Mouse (Mus musculus): Measurements from ENCODE around the gene Wdr82. TPM values are rescaled to one million over a fixed set of nuclear protein-coding genes. Genes with fewer than 3 reads are reported as not detected.

Wdr82 gene
- polyA plus RNA-seq, 1 experiment from 2014 or later: 25.2 TPM

DNA sequence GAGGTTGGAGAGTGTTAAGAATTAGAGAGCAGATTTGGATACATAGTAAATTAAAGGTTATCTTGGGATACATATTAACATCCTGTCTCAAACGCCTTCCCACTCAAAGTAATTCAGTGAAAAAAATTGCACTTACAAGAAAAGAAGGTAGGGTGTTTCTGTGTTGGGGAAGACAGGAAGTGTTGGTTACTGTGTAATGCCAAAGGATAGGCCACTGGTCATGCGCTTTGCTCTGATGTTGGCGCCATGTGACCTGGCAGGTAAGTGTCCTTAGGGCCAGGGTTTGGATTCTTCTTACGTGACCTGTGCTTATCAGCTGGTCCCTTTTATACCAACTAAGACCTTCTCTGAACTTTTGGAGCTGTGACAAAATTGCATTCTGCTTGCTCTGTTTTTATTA lies 11.4 kb downstream of the Wdr82 start:
- peaks cover 31% of the 10 kb centered on the region for H3K36me3 ChIP-seq (ENCODE audit: control insufficient read depth, insufficient read depth, low read length)
- no peak for ATAC-seq (ENCODE audit: insufficient read depth, low FRiP score, low TSS enrichment)

DNA sequence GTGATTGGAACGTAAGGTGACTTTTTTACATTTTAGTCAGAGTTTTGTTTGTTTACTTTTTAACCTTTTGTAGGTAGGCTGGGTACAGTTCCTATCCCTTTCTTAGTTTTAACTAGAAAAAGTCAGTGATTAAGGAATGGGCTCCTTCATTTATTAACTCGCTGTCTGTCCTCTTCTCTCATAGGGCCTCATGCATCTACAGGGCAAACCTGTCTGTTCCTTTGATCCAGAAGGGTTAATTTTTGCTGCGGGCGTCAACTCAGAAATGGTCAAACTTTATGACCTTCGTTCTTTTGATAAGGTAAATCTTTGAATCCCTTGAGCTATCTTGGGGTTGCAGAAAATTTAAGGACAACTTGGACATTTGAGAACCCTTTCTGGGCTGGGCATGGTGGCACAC lies 13.3 kb downstream of the Wdr82 start:
- Histone ChIP-seq H3K27me3 (ENCODE audit: control insufficient read depth, insufficient read depth, low read length) (no peaks in the 10 kb centered on the region), H3K9me3 (ENCODE audit: control insufficient read depth, low read length) (no peaks in the 10 kb centered on the region), H3K4me1 (ENCODE audit: control insufficient read depth, insufficient read depth, low read length) (no peaks in the 10 kb centered on the region), H3K9ac (ENCODE audit: low read length) (no peak overlapping the region), H3K4me2 (ENCODE audit: low read depth) (no peak overlapping the region), H3K27ac (ENCODE audit: low read depth, low read length) (no peak overlapping the region), H3K36me3 (ENCODE audit: control insufficient read depth, insufficient read depth, low read length) (peaks cover 34% of the 10 kb centered on the region), H3K4me3 (ENCODE audit: low read depth, low read length) (no peak overlapping the region)
- no peak for ATAC-seq (ENCODE audit: insufficient read depth, low FRiP score, low TSS enrichment)
- DNase-seq (ENCODE audit: low spot score): no peak
- WGBS: 90% methylated on average over 5 of the region's 5 CpGs

More for the DNA sequence above, 11.4 kb downstream of the Wdr82 start:
- Histone ChIP-seq H3K4me1 (ENCODE audit: control insufficient read depth, insufficient read depth, low read length) (no peaks in the 10 kb centered on the region), H3K9me3 (ENCODE audit: control insufficient read depth, low read length) (no peaks in the 10 kb centered on the region), H3K27ac (ENCODE audit: low read depth, low read length) (no peak overlapping the region), H3K27me3 (ENCODE audit: control insufficient read depth, insufficient read depth, low read length) (no peaks in the 10 kb centered on the region), H3K9ac (ENCODE audit: low read length) (no peak overlapping the region), H3K4me3 (ENCODE audit: low read depth, low read length) (no peak overlapping the region), H3K4me2 (ENCODE audit: low read depth) (no peak overlapping the region)
- 95% methylated on average over 4 of the region's 4 CpGs for WGBS
- no peak for DNase-seq (ENCODE audit: low spot score)

DNA sequence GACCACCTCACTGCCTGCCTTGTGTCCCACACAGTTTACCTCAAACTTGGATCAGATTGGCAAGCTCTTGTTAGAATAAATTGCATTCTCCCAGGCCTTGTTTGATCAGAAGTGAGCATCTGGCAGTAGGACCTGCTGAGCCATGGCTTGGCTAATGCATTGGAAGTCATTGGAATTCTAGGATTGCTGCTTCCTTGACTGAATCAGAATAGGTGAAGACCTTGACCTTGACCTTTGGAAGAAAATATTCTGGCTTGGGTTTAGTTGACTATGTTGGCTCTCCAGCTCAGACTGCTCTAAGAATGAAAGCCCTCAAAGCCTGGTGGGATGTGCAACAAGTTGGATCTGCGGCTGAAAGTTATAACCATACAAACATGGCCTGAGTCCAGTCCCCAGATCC lies 20.6 kb downstream of the Wdr82 start:
- Histone ChIP-seq H3K9ac (ENCODE audit: low read length) (no peak overlapping the region), H3K4me2 (ENCODE audit: low read depth) (no peak overlapping the region), H3K4me1 (ENCODE audit: control insufficient read depth, insufficient read depth, low read length) (no peaks in the 10 kb centered on the region), H3K27me3 (ENCODE audit: control insufficient read depth, insufficient read depth, low read length) (no peaks in the 10 kb centered on the region), H3K36me3 (ENCODE audit: control insufficient read depth, insufficient read depth, low read length) (peaks cover 27% of the 10 kb centered on the region), H3K4me3 (ENCODE audit: low read depth, low read length) (no peak overlapping the region), H3K27ac (ENCODE audit: low read depth, low read length) (no peak overlapping the region), H3K9me3 (ENCODE audit: control insufficient read depth, low read length) (no peaks in the 10 kb centered on the region)
- WGBS: 100% methylated on average over 1 of the region's 1 CpGs
- no peak for ATAC-seq (ENCODE audit: insufficient read depth, low FRiP score, low TSS enrichment)
- no peak for DNase-seq (ENCODE audit: low spot score)

DNA sequence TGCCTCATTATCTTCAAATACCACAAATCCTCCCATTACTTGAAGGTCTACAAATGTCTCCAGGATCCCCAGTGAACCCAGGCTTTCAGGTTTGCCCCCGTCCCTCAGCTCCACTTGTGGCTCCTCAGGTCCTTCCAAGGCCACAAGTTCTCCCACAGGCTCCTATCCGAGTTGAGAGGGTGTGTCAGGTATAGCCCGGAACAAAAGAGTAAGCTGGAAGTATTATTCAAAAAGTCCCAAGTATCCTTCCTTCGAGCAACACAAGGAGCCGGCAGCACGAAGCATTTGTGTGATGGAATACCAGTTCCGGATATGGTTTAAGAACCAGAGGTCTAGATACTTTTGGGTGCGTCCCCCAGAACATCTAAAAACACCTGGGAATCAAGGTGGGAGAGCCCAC lies 21.3 kb downstream of the Wdr82 start:
- Histone ChIP-seq H3K9ac (ENCODE audit: low read length) (no peak overlapping the region), H3K4me3 (ENCODE audit: low read depth, low read length) (no peak overlapping the region), H3K4me1 (ENCODE audit: control insufficient read depth, insufficient read depth, low read length) (no peaks in the 10 kb centered on the region), H3K4me2 (ENCODE audit: low read depth) (no peak overlapping the region), H3K9me3 (ENCODE audit: control insufficient read depth, low read length) (no peaks in the 10 kb centered on the region), H3K36me3 (ENCODE audit: control insufficient read depth, insufficient read depth, low read length) (peaks cover 24% of the 10 kb centered on the region), H3K27ac (ENCODE audit: low read depth, low read length) (no peak overlapping the region), H3K27me3 (ENCODE audit: control insufficient read depth, insufficient read depth, low read length) (no peaks in the 10 kb centered on the region)
- DNase-seq (ENCODE audit: low spot score) (no peak), ATAC-seq (ENCODE audit: insufficient read depth, low FRiP score, low TSS enrichment) (no peak)
- WGBS: 94% methylated on average over 8 of the region's 8 CpGs

DNA sequence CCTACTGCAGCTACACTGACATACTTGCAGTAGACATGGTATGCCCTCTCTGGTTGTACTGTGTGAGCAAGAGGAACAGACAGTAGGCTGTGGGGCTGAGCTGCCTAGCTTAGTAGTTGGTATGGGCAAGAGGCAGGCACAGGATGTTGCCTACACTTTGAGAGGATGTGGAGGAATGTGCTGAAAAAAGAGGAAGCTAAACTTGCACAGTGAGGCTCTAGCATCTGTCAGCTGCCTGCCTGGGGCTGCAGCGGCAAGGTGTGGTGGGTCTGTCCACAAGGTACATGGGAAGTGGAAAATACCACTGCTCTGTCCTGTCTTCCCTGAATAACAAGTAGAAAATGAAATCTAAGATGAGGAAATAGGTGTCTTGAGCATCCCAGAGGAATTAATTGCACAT lies 22.3 kb downstream of the Wdr82 start:
- no peak overlapping the region for H3K4me2 ChIP-seq (ENCODE audit: low read depth)
- 85% methylated on average over 1 of the region's 1 CpGs for WGBS
- no peak overlapping the region for H3K27ac ChIP-seq (ENCODE audit: low read depth, low read length)
- no peak for DNase-seq (ENCODE audit: low spot score)
- H3K9me3 ChIP-seq (ENCODE audit: control insufficient read depth, low read length): no peaks in the 10 kb centered on the region
- no peaks in the 10 kb centered on the region for H3K4me1 ChIP-seq (ENCODE audit: control insufficient read depth, insufficient read depth, low read length)
- H3K4me3 ChIP-seq (ENCODE audit: low read depth, low read length): no peak overlapping the region
- H3K36me3 ChIP-seq (ENCODE audit: control insufficient read depth, insufficient read depth, low read length): peaks cover 24% of the 10 kb centered on the region
- no peak overlapping the region for H3K9ac ChIP-seq (ENCODE audit: low read length)
- ATAC-seq (ENCODE audit: insufficient read depth, low FRiP score, low TSS enrichment): no peak
- no peaks in the 10 kb centered on the region for H3K27me3 ChIP-seq (ENCODE audit: control insufficient read depth, insufficient read depth, low read length)

DNA sequence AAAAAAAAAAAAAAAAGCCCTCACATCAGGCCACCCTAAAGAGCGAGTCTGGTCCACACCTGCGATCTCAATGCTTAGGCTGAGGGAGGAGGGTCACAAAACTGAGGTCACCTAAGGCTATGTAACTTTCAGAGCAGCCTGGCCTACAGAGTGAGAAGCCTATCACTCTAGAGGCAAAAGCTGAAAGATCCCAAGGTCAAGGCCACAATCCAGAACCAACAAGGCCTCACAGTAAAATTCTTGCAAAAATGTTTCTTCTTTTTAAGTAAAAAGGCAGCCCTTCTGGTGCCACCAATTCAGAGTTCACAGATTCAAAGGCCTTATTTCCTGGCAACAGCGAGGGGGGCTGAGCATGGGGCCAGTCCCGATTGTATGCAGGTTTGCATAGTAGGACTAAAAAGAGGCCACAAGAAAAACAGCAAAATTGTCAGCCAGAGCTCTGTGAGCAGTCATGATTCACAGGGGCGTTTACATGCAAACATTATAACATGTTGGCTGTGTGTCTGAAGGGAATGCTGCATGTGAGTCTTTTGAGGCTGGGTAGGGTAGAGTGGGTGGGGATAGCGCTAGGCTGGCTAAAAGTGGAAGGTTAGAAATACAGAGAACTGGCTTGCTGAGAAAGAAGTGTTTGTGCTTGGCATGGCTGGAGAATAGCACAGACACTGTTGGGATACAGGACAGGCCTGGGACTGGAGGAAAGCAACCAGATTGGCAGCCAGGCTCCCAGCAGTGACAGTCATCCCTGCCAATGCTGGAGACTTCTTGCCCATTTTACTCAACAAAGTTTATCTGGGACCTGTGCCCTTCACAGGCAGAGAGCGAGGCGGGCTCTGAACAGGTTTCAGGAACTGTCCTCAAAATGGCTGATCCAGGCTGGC lies 23.4 kb downstream of the Wdr82 start:
- H3K4me1 ChIP-seq (ENCODE audit: control insufficient read depth, insufficient read depth, low read length): peaks cover 2% of the 10 kb centered on the region; the same call in 1 of the 2 replicates
- no peak for ATAC-seq (ENCODE audit: insufficient read depth, low FRiP score, low TSS enrichment)
- no peak for DNase-seq (ENCODE audit: low spot score)
- H3K4me2 ChIP-seq (ENCODE audit: low read depth): no peak overlapping the region
- no peaks in the 10 kb centered on the region for H3K27me3 ChIP-seq (ENCODE audit: control insufficient read depth, insufficient read depth, low read length)
- no peaks in the 10 kb centered on the region for H3K9me3 ChIP-seq (ENCODE audit: control insufficient read depth, low read length)
- H3K4me3 ChIP-seq (ENCODE audit: low read depth, low read length): no peak overlapping the region
- H3K9ac ChIP-seq (ENCODE audit: low read length): no peak overlapping the region
- 92% methylated on average over 8 of the region's 8 CpGs for WGBS
- peaks cover 14% of the 10 kb centered on the region for H3K36me3 ChIP-seq (ENCODE audit: control insufficient read depth, insufficient read depth, low read length)
- H3K27ac ChIP-seq (ENCODE audit: low read depth, low read length): no peak overlapping the region

DNA sequence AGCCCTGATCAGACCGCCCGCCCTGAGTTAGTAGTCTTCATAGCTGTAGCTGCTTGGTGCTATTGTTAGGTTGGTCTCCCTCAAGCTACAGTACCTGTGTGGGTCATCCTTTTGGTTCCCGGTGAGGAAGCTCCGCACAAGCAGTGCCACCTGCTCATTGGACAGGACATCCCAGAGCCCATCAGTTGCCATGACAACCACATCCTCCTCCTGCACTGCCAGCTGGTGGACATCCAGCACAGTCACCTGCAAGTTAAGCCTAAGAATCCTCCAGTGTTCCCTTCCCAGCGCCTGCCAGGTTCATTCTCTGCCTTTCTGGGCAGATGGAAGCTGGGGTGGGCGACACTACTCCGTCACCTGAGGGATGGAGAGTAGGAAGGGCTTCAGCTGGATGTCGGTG lies 25.0 kb downstream of the Wdr82 start:
- no peak overlapping the region for H3K27ac ChIP-seq (ENCODE audit: low read depth, low read length)
- H3K9me3 ChIP-seq (ENCODE audit: control insufficient read depth, low read length): no peaks in the 10 kb centered on the region
- peaks cover 4% of the 10 kb centered on the region; the same call in 1 of the 2 replicates for H3K4me1 ChIP-seq (ENCODE audit: control insufficient read depth, insufficient read depth, low read length)
- H3K27me3 ChIP-seq (ENCODE audit: control insufficient read depth, insufficient read depth, low read length): no peaks in the 10 kb centered on the region
- WGBS: 82% methylated on average over 8 of the region's 8 CpGs
- no peak for DNase-seq (ENCODE audit: low spot score)
- no peak for ATAC-seq (ENCODE audit: insufficient read depth, low FRiP score, low TSS enrichment)
- peaks cover 6% of the 10 kb centered on the region for H3K36me3 ChIP-seq (ENCODE audit: control insufficient read depth, insufficient read depth, low read length)
- no peak overlapping the region for H3K9ac ChIP-seq (ENCODE audit: low read length)
- H3K4me3 ChIP-seq (ENCODE audit: low read depth, low read length): no peak overlapping the region
- no peak overlapping the region for H3K4me2 ChIP-seq (ENCODE audit: low read depth)

DNA sequence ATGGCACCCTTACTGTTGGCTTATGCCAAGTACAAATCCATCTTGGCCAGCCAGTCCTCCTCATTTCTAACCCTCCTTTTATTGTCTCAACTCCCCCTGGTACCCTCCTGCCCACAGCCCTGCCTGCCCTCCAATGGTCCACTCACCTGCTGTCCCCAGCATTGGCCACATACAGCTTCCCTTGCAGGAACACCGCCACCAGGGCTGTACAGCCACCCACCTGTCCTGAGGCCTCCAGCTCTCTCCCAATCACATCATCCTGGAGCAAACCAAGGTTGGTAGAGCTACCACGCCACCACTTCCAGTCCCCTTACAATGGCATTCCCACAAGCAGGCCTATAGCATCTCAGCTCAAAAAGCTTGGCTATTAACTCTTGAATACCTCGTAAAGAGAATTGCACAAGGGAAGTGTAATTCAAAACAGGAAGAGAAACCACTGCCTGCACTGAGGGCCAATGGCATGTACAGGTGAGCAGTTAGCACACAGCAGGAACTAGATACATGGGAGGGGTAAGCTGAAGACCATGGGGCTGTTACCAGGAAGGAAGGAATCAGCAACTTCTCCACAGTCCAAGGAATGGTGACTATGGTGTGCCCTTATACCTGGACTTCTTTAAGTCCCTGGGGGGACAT lies 26.5 kb downstream of the Wdr82 start:
- WGBS: 73% methylated on average over 3 of the region's 3 CpGs
- no peak overlapping the region for H3K9ac ChIP-seq (ENCODE audit: low read length)
- no peak overlapping the region for H3K27ac ChIP-seq (ENCODE audit: low read depth, low read length)
- DNase-seq (ENCODE audit: low spot score) (no peak), ATAC-seq (ENCODE audit: insufficient read depth, low FRiP score, low TSS enrichment) (no peak)
- H3K4me1 ChIP-seq (ENCODE audit: control insufficient read depth, insufficient read depth, low read length): peaks cover 4% of the 10 kb centered on the region; the same call in 1 of the 2 replicates
- no peak overlapping the region for H3K4me2 ChIP-seq (ENCODE audit: low read depth)
- H3K36me3 ChIP-seq (ENCODE audit: control insufficient read depth, insufficient read depth, low read length): no peaks in the 10 kb centered on the region; the same call in 1 of the 2 replicates
- no peaks in the 10 kb centered on the region for H3K9me3 ChIP-seq (ENCODE audit: control insufficient read depth, low read length)
- H3K27me3 ChIP-seq (ENCODE audit: control insufficient read depth, insufficient read depth, low read length): no peaks in the 10 kb centered on the region
- no peak overlapping the region for H3K4me3 ChIP-seq (ENCODE audit: low read depth, low read length)

DNA sequence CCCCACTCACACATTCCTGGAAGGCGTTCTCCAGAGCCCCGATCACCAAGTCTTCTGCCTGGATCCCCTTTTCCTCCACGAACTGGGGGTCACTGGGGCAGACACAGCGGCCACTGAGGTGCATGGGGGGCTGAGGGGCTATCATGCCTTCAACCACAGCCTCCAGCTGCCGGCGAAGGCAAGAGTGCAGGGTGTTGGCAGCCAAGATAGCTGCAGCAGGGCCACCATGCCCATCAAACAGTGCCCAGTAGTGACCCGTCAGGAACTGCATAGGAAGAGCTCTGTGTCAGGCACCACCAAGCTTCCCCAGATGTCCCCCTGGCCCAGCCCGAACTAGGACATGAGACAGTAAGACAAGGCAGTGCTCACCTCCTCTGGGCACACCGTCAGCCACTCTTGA lies 27.0 kb downstream of the Wdr82 start:
- Histone ChIP-seq H3K4me1 (ENCODE audit: control insufficient read depth, insufficient read depth, low read length) (peaks cover 4% of the 10 kb centered on the region; the same call in 1 of the 2 replicates), H3K4me3 (ENCODE audit: low read depth, low read length) (no peak overlapping the region)
- 89% methylated on average over 9 of the region's 9 CpGs for WGBS

More for the DNA sequence above, 27.0 kb downstream of the Wdr82 start:
- H3K9ac ChIP-seq (ENCODE audit: low read length): no peak overlapping the region
- H3K36me3 ChIP-seq (ENCODE audit: control insufficient read depth, insufficient read depth, low read length): no peaks in the 10 kb centered on the region; the same call in 1 of the 2 replicates
- no peaks in the 10 kb centered on the region for H3K27me3 ChIP-seq (ENCODE audit: control insufficient read depth, insufficient read depth, low read length)
- H3K27ac ChIP-seq (ENCODE audit: low read depth, low read length): no peak overlapping the region
- ATAC-seq (ENCODE audit: insufficient read depth, low FRiP score, low TSS enrichment): no peak
- no peak for DNase-seq (ENCODE audit: low spot score)
- H3K9me3 ChIP-seq (ENCODE audit: control insufficient read depth, low read length): no peaks in the 10 kb centered on the region
- H3K4me2 ChIP-seq (ENCODE audit: low read depth): no peak overlapping the region
